Mouse (Mus musculus) bone marrow macrophage, adult 2 months (primary cell): ENCODE measurements around the gene Fkbp6.

Experiments used
- CTCF ChIP-seq: IDR thresholded peaks from 2 replicates; pipeline ENCODE4 v1.5.1; 2012; ENCODE audit warnings: low read depth, mild to moderate bottlenecking, low read length, moderate library complexity
- POLR2A ChIP-seq: IDR thresholded peaks from 2 replicates; pipeline ENCODE4 v1.6.1; 2012; ENCODE audit warnings: mild to moderate bottlenecking, low read depth, low read length, borderline replicate concordance

DNA sequence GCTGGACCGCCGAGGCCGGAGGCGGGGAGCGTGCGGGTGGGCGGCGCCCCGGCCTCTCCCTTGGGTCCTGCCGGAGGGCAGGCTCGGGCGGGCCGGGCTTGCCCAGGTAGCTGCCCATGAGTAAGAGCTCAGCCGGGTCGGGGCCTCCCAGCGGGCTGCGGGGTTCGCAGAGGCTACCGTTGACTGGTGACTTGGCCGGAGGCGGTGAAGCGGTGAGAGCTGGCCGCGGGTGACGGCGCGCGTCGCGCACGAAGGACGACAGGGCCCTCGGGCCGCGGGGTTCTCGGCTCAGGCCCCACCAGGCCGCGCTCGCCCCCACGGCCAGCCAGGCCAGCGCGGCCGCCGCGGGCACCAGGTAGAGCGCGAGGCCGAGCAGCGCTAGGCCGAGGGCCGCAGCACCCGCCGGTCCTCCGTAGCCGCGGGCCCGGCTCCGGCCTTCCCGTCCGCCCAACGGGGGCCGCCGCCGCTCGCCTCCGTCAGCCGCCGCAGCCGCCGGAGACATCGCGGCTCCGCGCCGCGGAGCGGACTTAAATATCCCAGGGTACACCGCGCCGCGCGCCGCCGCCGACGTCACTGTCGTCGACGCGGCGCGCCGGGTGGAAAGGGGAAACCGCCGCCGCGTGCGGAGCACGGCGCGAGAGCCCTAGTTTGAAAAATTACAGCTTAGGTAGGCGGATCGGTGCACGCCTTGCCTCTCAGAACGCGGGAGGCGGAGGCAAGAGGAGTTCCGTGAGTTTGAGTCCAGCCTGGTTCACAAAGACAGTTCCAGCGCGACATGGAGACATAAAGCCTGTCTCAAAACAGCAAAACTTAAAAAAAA, 44.4 kb upstream of the Fkbp6 start, which contains the start of gene Pom121:
- TF ChIP-seq CTCF (no peak), POLR2A (no peak)
